Mouse (Mus musculus): ENCODE measurements at regions not wholly inside any gene's neighbourhood (a gene's known extent, or its start where the extent isn't known, plus 50 kb on each side); places are given as distances from the start of the nearest gene placed in this dataset.

- Histone ChIP-seq H3K9me3 (ENCODE audit: control insufficient read depth, low read length) (no peaks in the 10 kb centered on the region), H3K4me1 (replicated peaks; ENCODE audit: control insufficient read depth, insufficient read depth, low read length) (no peaks in the 10 kb centered on the region), H3K27me3 (ENCODE audit: control insufficient read depth, insufficient read depth, low read depth, low read length) (no peaks in the 10 kb centered on the region), H3K9ac (ENCODE audit: low read length) (no peak overlapping the region), H3K4me3 (ENCODE audit: low read length) (no peak overlapping the region), H3K4me2 (ENCODE audit: low read depth, low read length) (no peak overlapping the region), H3K36me3 (ENCODE audit: control insufficient read depth, insufficient read depth, low read length) (no peaks in the 10 kb centered on the region), H3K27ac (ENCODE audit: low read length) (no peak overlapping the region)
- 96% methylated on average over 4 of the region's 4 CpGs for WGBS
- no peak for ATAC-seq (ENCODE audit: low read depth)
Measured at GRCm38 (mm10) chr1:77148052-77148451, 366.8 kb downstream of the Epha4 start.

GRCm38 (mm10) chr1:77168316-77168715, 346.6 kb downstream of the Epha4 start:
- Histone ChIP-seq H3K4me3 (ENCODE audit: low read length) (no peak overlapping the region), H3K27me3 (ENCODE audit: control insufficient read depth, insufficient read depth, low read depth, low read length) (no peaks in the 10 kb centered on the region), H3K4me1 (replicated peaks; ENCODE audit: control insufficient read depth, insufficient read depth, low read length) (no peaks in the 10 kb centered on the region), H3K27ac (ENCODE audit: low read length) (no peak overlapping the region), H3K9me3 (ENCODE audit: control insufficient read depth, low read length) (no peaks in the 10 kb centered on the region), H3K4me2 (ENCODE audit: low read depth, low read length) (no peak overlapping the region), H3K36me3 (ENCODE audit: control insufficient read depth, insufficient read depth, low read length) (no peaks in the 10 kb centered on the region), H3K9ac (ENCODE audit: low read length) (no peak overlapping the region)
- 66% methylated on average over 4 of the region's 4 CpGs for WGBS
- no peak for ATAC-seq (ENCODE audit: low read depth)

- Histone ChIP-seq H3K36me3 (ENCODE audit: control insufficient read depth, insufficient read depth, low read length) (no peaks in the 10 kb centered on the region), H3K4me3 (ENCODE audit: low read length) (no peak overlapping the region), H3K27me3 (ENCODE audit: control insufficient read depth, insufficient read depth, low read depth, low read length) (no peaks in the 10 kb centered on the region), H3K4me1 (replicated peaks; ENCODE audit: control insufficient read depth, insufficient read depth, low read length) (peaks cover 9% of the 10 kb centered on the region), H3K9ac (ENCODE audit: low read length) (no peak overlapping the region), H3K27ac (ENCODE audit: low read length) (no peak overlapping the region), H3K9me3 (ENCODE audit: control insufficient read depth, low read length) (no peaks in the 10 kb centered on the region), H3K4me2 (ENCODE audit: low read depth, low read length) (no peak overlapping the region)
- no peak for ATAC-seq (ENCODE audit: low read depth)
- 44% methylated on average over 1 of the region's 1 CpGs for WGBS
Measured at GRCm38 (mm10) chr1:77172463-77172862, 342.4 kb downstream of the Epha4 start.

GRCm38 (mm10) chr1:77174801-77175200, 340.1 kb downstream of the Epha4 start:
- peaks cover 9% of the 10 kb centered on the region for H3K4me1 ChIP-seq (replicated peaks; ENCODE audit: control insufficient read depth, insufficient read depth, low read length)
- no peak overlapping the region for H3K4me3 ChIP-seq (ENCODE audit: low read length)
- no peak overlapping the region for H3K27ac ChIP-seq (ENCODE audit: low read length)
- no peaks in the 10 kb centered on the region for H3K27me3 ChIP-seq (ENCODE audit: control insufficient read depth, insufficient read depth, low read depth, low read length)
- H3K4me2 ChIP-seq (ENCODE audit: low read depth, low read length) = no peak overlapping the region
- ATAC-seq (ENCODE audit: low read depth) = no peak
- no peaks in the 10 kb centered on the region for H3K36me3 ChIP-seq (ENCODE audit: control insufficient read depth, insufficient read depth, low read length)
- H3K9me3 ChIP-seq (ENCODE audit: control insufficient read depth, low read length) = no peaks in the 10 kb centered on the region
- no peak overlapping the region for H3K9ac ChIP-seq (ENCODE audit: low read length)
- 14% methylated on average over 4 of the region's 4 CpGs for WGBS

- Histone ChIP-seq H3K4me2 (ENCODE audit: low read depth, low read length) (no peak overlapping the region), H3K27me3 (ENCODE audit: control insufficient read depth, insufficient read depth, low read depth, low read length) (no peaks in the 10 kb centered on the region), H3K36me3 (ENCODE audit: control insufficient read depth, insufficient read depth, low read length) (no peaks in the 10 kb centered on the region), H3K4me3 (ENCODE audit: low read length) (no peak overlapping the region), H3K4me1 (replicated peaks; ENCODE audit: control insufficient read depth, insufficient read depth, low read length) (peaks cover 9% of the 10 kb centered on the region), H3K9ac (ENCODE audit: low read length) (no peak overlapping the region), H3K27ac (ENCODE audit: low read length) (peak overlapping the region; percentile 2; the same call in 1 of the 2 replicates), H3K9me3 (ENCODE audit: control insufficient read depth, low read length) (no peaks in the 10 kb centered on the region)
- 19% methylated on average over 3 of the region's 3 CpGs for WGBS
- no peak for ATAC-seq (ENCODE audit: low read depth)
Measured at GRCm38 (mm10) chr1:77175214-77175613, 339.7 kb downstream of the Epha4 start.

GRCm38 (mm10) chr1:77176516-77176915, 338.4 kb downstream of the Epha4 start:
- 85% methylated on average over 2 of the region's 2 CpGs for WGBS
- no peak for ATAC-seq (ENCODE audit: low read depth)

GRCm38 (mm10) chr1:77183965-77184364, 330.9 kb downstream of the Epha4 start:
- Histone ChIP-seq H3K27me3 (ENCODE audit: control insufficient read depth, insufficient read depth, low read depth, low read length) (no peaks in the 10 kb centered on the region), H3K4me3 (ENCODE audit: low read length) (no peak overlapping the region), H3K4me1 (replicated peaks; ENCODE audit: control insufficient read depth, insufficient read depth, low read length) (peaks cover 6% of the 10 kb centered on the region; the same call in 1 of the 2 replicates), H3K4me2 (ENCODE audit: low read depth, low read length) (no peak overlapping the region), H3K36me3 (ENCODE audit: control insufficient read depth, insufficient read depth, low read length) (no peaks in the 10 kb centered on the region), H3K27ac (ENCODE audit: low read length) (no peak overlapping the region), H3K9ac (ENCODE audit: low read length) (no peak overlapping the region), H3K9me3 (ENCODE audit: control insufficient read depth, low read length) (no peaks in the 10 kb centered on the region)
- WGBS = 77% methylated on average over 2 of the region's 2 CpGs
- ATAC-seq (ENCODE audit: low read depth) = no peak

More at GRCm38 (mm10) chr1:77176516-77176915, 338.4 kb downstream of the Epha4 start:
- H3K4me3 ChIP-seq (ENCODE audit: low read length) = no peak overlapping the region
- H3K4me1 ChIP-seq (replicated peaks; ENCODE audit: control insufficient read depth, insufficient read depth, low read length) = peaks cover 9% of the 10 kb centered on the region
- H3K27me3 ChIP-seq (ENCODE audit: control insufficient read depth, insufficient read depth, low read depth, low read length) = no peaks in the 10 kb centered on the region
- H3K9me3 ChIP-seq (ENCODE audit: control insufficient read depth, low read length) = no peaks in the 10 kb centered on the region
- no peak overlapping the region for H3K9ac ChIP-seq (ENCODE audit: low read length)
- H3K4me2 ChIP-seq (ENCODE audit: low read depth, low read length) = no peak overlapping the region
- H3K36me3 ChIP-seq (ENCODE audit: control insufficient read depth, insufficient read depth, low read length) = no peaks in the 10 kb centered on the region
- no peak overlapping the region for H3K27ac ChIP-seq (ENCODE audit: low read length)

GRCm38 (mm10) chr1:77190141-77190540, 324.7 kb downstream of the Epha4 start:
- 43% methylated on average over 3 of the region's 3 CpGs for WGBS
- ATAC-seq (ENCODE audit: low read depth) = no peak
- H3K36me3 ChIP-seq (ENCODE audit: control insufficient read depth, insufficient read depth, low read length) = no peaks in the 10 kb centered on the region
- no peak overlapping the region for H3K27ac ChIP-seq (ENCODE audit: low read length)
- no peaks in the 10 kb centered on the region for H3K27me3 ChIP-seq (ENCODE audit: control insufficient read depth, insufficient read depth, low read depth, low read length)
- no peak overlapping the region for H3K4me3 ChIP-seq (ENCODE audit: low read length)
- H3K4me1 ChIP-seq (replicated peaks; ENCODE audit: control insufficient read depth, insufficient read depth, low read length) = no peaks in the 10 kb centered on the region
- H3K4me2 ChIP-seq (ENCODE audit: low read depth, low read length) = no peak overlapping the region
- no peak overlapping the region for H3K9ac ChIP-seq (ENCODE audit: low read length)
- H3K9me3 ChIP-seq (ENCODE audit: control insufficient read depth, low read length) = no peaks in the 10 kb centered on the region

- Histone ChIP-seq H3K4me3 (ENCODE audit: low read length) (no peak overlapping the region), H3K4me2 (ENCODE audit: low read depth, low read length) (no peak overlapping the region), H3K27ac (ENCODE audit: low read length) (no peak overlapping the region), H3K9me3 (ENCODE audit: control insufficient read depth, low read length) (peaks cover 2% of the 10 kb centered on the region; the same call in 1 of the 2 replicates), H3K9ac (ENCODE audit: low read length) (no peak overlapping the region), H3K4me1 (replicated peaks; ENCODE audit: control insufficient read depth, insufficient read depth, low read length) (no peaks in the 10 kb centered on the region), H3K36me3 (ENCODE audit: control insufficient read depth, insufficient read depth, low read length) (no peaks in the 10 kb centered on the region), H3K27me3 (ENCODE audit: control insufficient read depth, insufficient read depth, low read depth, low read length) (no peaks in the 10 kb centered on the region)
- WGBS = 63% methylated on average over 3 of the region's 3 CpGs
- ATAC-seq (ENCODE audit: low read depth) = no peak
Measured at GRCm38 (mm10) chr1:77201321-77201917, 313.5 kb downstream of the Epha4 start.

GRCm38 (mm10) chr1:77202948-77203347, 311.9 kb downstream of the Epha4 start:
- no peaks in the 10 kb centered on the region for H3K36me3 ChIP-seq (ENCODE audit: control insufficient read depth, insufficient read depth, low read length)
- peaks cover 2% of the 10 kb centered on the region; the same call in 1 of the 2 replicates for H3K9me3 ChIP-seq (ENCODE audit: control insufficient read depth, low read length)
- no peak for ATAC-seq (ENCODE audit: low read depth)
- WGBS = 57% methylated on average over 4 of the region's 4 CpGs
- H3K27ac ChIP-seq (ENCODE audit: low read length) = no peak overlapping the region
- no peak overlapping the region for H3K9ac ChIP-seq (ENCODE audit: low read length)
- H3K4me1 ChIP-seq (replicated peaks; ENCODE audit: control insufficient read depth, insufficient read depth, low read length) = no peaks in the 10 kb centered on the region
- no peak overlapping the region for H3K4me3 ChIP-seq (ENCODE audit: low read length)
- H3K4me2 ChIP-seq (ENCODE audit: low read depth, low read length) = no peak overlapping the region
- no peaks in the 10 kb centered on the region for H3K27me3 ChIP-seq (ENCODE audit: control insufficient read depth, insufficient read depth, low read depth, low read length)

Measured in lung, embryonic 16.5 days (tissue).